ENCODE assay signal across 28 mouse cellular contexts in the genomic region with DNA sequence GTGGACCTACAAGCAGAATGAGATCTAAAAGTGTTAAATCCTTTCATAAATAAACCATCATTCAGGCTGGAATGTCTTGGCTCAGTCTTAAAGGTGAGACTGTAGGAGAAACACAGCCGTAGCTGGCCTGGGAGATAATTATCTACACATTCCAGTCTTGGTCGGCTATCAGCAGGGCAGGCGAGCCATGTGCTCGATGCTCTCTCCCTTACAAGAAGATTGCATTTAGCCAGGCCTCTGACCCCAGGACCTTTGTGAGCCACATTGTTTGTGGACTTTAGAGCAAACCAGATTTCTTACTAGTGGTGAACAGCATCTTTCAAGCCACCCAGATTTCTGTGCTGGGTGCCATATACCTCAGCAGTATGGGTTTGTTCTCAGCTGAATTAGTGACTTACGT.
DNase-seq lines count a peak whose midpoint lies in the region; ATAC-seq and TF ChIP-seq lines count a peak whose summit lies in the region.
"Had no signal": no experiment of that assay in that cellular context is flagged by ENCODE, and none has a peak within 500 bp of the region (broad histone marks: within the 10 kb centered on the region; RNA-seq: fewer than 3 reads in every experiment).

No protein-coding gene starts in this region.

- 63% methylated on average over 5 of the region's 5 CpGs for WGBS in hindbrain, embryonic 10.5 days
- 69% methylated on average over 5 of the region's 5 CpGs for WGBS in hindbrain, embryonic 16.5 days
- WGBS in embryonic facial prominence, embryonic 11.5 days: 28% methylated on average over 5 of the region's 5 CpGs

- no peaks in the 10 kb centered on the region for H3K27me3 ChIP-seq in hindbrain, embryonic 10.5 days (ENCODE audit: insufficient read depth, poor library complexity, severe bottlenecking)
- H3K27me3 ChIP-seq in hindbrain, embryonic 16.5 days (replicated peaks; ENCODE audit: control insufficient read depth, insufficient read depth, low read length): no peaks in the 10 kb centered on the region
- H3K27me3 ChIP-seq in embryonic facial prominence, embryonic 11.5 days (ENCODE audit: control insufficient read depth, insufficient read depth, low read length): no peaks in the 10 kb centered on the region
- H3K27me3 ChIP-seq: embryonic facial prominence, embryonic 12.5 days; embryonic facial prominence, embryonic 15.5 days; forebrain, embryonic 12.5 days; forebrain, embryonic 15.5 days; heart, embryonic 12.5 days; heart, embryonic 15.5 days; hindbrain, embryonic 12.5 days; hindbrain, embryonic 15.5 days; intestine, embryonic 15.5 days had no signal

- ATAC-seq in hindbrain, embryonic 16.5 days: no peak
- no peak for ATAC-seq in embryonic facial prominence, embryonic 11.5 days (replicated peaks; ENCODE audit: insufficient number of reproducible peaks, low FRiP score, low TSS enrichment, low read depth)
- ATAC-seq: activated CD4-positive, CD25-positive, alpha-beta regulatory T cell, adult 4 months; forebrain, embryonic 15.5 days; intestine, embryonic 15.5 days had no signal

- 0 out of 2 replicates have a peak, but pooled peaks cover 7% of the 10 kb centered on the region for H3K36me3 ChIP-seq in hindbrain, embryonic 10.5 days
- H3K36me3 ChIP-seq in hindbrain, embryonic 16.5 days (ENCODE audit: control insufficient read depth, insufficient read depth, low read length): 0 out of 2 replicates have a peak, but pooled peaks cover 2% of the 10 kb centered on the region
- no peaks in the 10 kb centered on the region for H3K36me3 ChIP-seq in embryonic facial prominence, embryonic 11.5 days (replicated peaks; ENCODE audit: control insufficient read depth, insufficient read depth, low read depth, low read length)
- H3K36me3 ChIP-seq: embryonic facial prominence, embryonic 12.5 days; embryonic facial prominence, embryonic 15.5 days; forebrain, embryonic 12.5 days; forebrain, embryonic 15.5 days; heart, embryonic 12.5 days; heart, embryonic 15.5 days; hindbrain, embryonic 12.5 days; hindbrain, embryonic 15.5 days; intestine, embryonic 15.5 days had no signal

- no peak for TF ChIP-seq POLR2A in brain, embryonic 14.5 days (IDR thresholded peaks at IDR 0.05; ENCODE audit: borderline replicate concordance, extremely low read depth, insufficient read depth, insufficient read length, poor library complexity, severe bottlenecking)

- intact Hi-C loops in heart, postnatal 25 days (cut with DNase I): no loop called here

- no peak overlapping the region for H3K4me3 ChIP-seq in hindbrain, embryonic 10.5 days
- no peak overlapping the region for H3K4me3 ChIP-seq in hindbrain, embryonic 16.5 days (ENCODE audit: low read length)
- no peak overlapping the region for H3K4me3 ChIP-seq in embryonic facial prominence, embryonic 11.5 days (ENCODE audit: low read depth, low read length)
- H3K4me3 ChIP-seq: embryonic facial prominence, embryonic 12.5 days; embryonic facial prominence, embryonic 15.5 days; forebrain, embryonic 12.5 days; forebrain, embryonic 15.5 days; heart, embryonic 12.5 days; heart, embryonic 15.5 days; hindbrain, embryonic 12.5 days; hindbrain, embryonic 15.5 days; intestine, embryonic 15.5 days had no signal

- no peak overlapping the region for H3K4me2 ChIP-seq in hindbrain, embryonic 16.5 days (ENCODE audit: low read length)
- H3K4me2 ChIP-seq in embryonic facial prominence, embryonic 11.5 days (ENCODE audit: low read depth, low read length): no peak overlapping the region
- H3K4me2 ChIP-seq: embryonic facial prominence, embryonic 12.5 days; embryonic facial prominence, embryonic 15.5 days; forebrain, embryonic 12.5 days; forebrain, embryonic 15.5 days; heart, embryonic 12.5 days; heart, embryonic 15.5 days; hindbrain, embryonic 12.5 days; hindbrain, embryonic 15.5 days; intestine, embryonic 15.5 days had no signal

- H3K9me3 ChIP-seq in hindbrain, embryonic 10.5 days: peaks cover 6% of the 10 kb centered on the region; the same call in 1 of the 2 replicates
- no peaks in the 10 kb centered on the region for H3K9me3 ChIP-seq in hindbrain, embryonic 16.5 days (ENCODE audit: control insufficient read depth, low read length)
- H3K9me3 ChIP-seq in embryonic facial prominence, embryonic 11.5 days (replicated peaks; ENCODE audit: control insufficient read depth, low read length): no peaks in the 10 kb centered on the region
- H3K9me3 ChIP-seq: embryonic facial prominence, embryonic 15.5 days; forebrain, embryonic 12.5 days; forebrain, embryonic 15.5 days; heart, embryonic 12.5 days; heart, embryonic 15.5 days; hindbrain, embryonic 12.5 days; hindbrain, embryonic 15.5 days; intestine, embryonic 15.5 days had no signal

- H3K9ac ChIP-seq in hindbrain, embryonic 16.5 days (ENCODE audit: low read depth, low read length): no peak overlapping the region
- no peak overlapping the region for H3K9ac ChIP-seq in embryonic facial prominence, embryonic 11.5 days (replicated peaks; ENCODE audit: low read length)
- H3K9ac ChIP-seq: embryonic facial prominence, embryonic 12.5 days; embryonic facial prominence, embryonic 15.5 days; forebrain, embryonic 12.5 days; forebrain, embryonic 15.5 days; heart, embryonic 12.5 days; heart, embryonic 15.5 days; hindbrain, embryonic 12.5 days; hindbrain, embryonic 15.5 days; intestine, embryonic 15.5 days had no signal

- no peak for TF ChIP-seq CTCF in brain, embryonic 14.5 days (IDR thresholded peaks at IDR 0.05; ENCODE audit: borderline replicate concordance, extremely low read depth, insufficient read depth, insufficient read length)

- H3K27ac ChIP-seq in hindbrain, embryonic 10.5 days: no peak overlapping the region
- H3K27ac ChIP-seq in hindbrain, embryonic 16.5 days (ENCODE audit: low read depth, low read length): no peak overlapping the region
- H3K27ac ChIP-seq in embryonic facial prominence, embryonic 11.5 days (replicated peaks; ENCODE audit: low read depth, low read length): no peak overlapping the region
- H3K27ac ChIP-seq: embryonic facial prominence, embryonic 12.5 days; embryonic facial prominence, embryonic 15.5 days; forebrain, embryonic 12.5 days; forebrain, embryonic 15.5 days; heart, embryonic 15.5 days; hindbrain, embryonic 12.5 days; hindbrain, embryonic 15.5 days; intestine, embryonic 15.5 days had no signal

- H3K4me1 ChIP-seq in hindbrain, embryonic 10.5 days (replicated peaks): no peaks in the 10 kb centered on the region
- H3K4me1 ChIP-seq in hindbrain, embryonic 16.5 days (ENCODE audit: control insufficient read depth, insufficient read depth, low read depth, low read length): no peaks in the 10 kb centered on the region
- no peaks in the 10 kb centered on the region for H3K4me1 ChIP-seq in embryonic facial prominence, embryonic 11.5 days (ENCODE audit: control insufficient read depth, insufficient read depth, low read length)
- H3K4me1 ChIP-seq: embryonic facial prominence, embryonic 12.5 days; embryonic facial prominence, embryonic 15.5 days; forebrain, embryonic 12.5 days; forebrain, embryonic 15.5 days; hindbrain, embryonic 12.5 days; hindbrain, embryonic 15.5 days; intestine, embryonic 15.5 days had no signal

- peak; percentile 13 for DNase-seq in hindbrain, embryonic 10.5 days (ENCODE audit: low spot score)
- DNase-seq in brain, embryonic 14.5 days (ENCODE audit: low read depth): peak; percentile 3
- DNase-seq in embryo, embryonic 11 days: peak; percentile 23
- DNase-seq in embryonic facial prominence, embryonic 11.5 days (ENCODE audit: low spot score): peak; percentile 23
- no peak for DNase-seq in layer of hippocampus, adult 9-10 months (ENCODE audit: low spot score)
- no peak for DNase-seq in right cerebral cortex, postnatal 4 days
- DNase-seq in heart, postnatal 25 days (ENCODE audit: low spot score): no peak
- DNase-seq: adrenal gland, adult 8-10 months; adrenal gland, postnatal 36 days; cerebellum, adult 11 months; cerebellum, adult 2 months; cerebellum, adult 9-11 months; cerebellum, postnatal 25 days; gastrocnemius, postnatal 25 days; heart, adult 18-20 months; heart, postnatal 10 days; heart, postnatal 4 days had no signal

Comparison
In these comparisons a context has a peak if more than half of its experiments do, and no peak if none do; other contexts are left out.
1. DNase-seq: peak in hindbrain, embryonic 10.5 days (single experiment), brain, embryonic 14.5 days (single experiment), embryo, embryonic 11 days (single experiment) and embryonic facial prominence, embryonic 11.5 days (single experiment); none in layer of hippocampus, adult 9-10 months (single experiment), right cerebral cortex, postnatal 4 days (single experiment) and heart, postnatal 25 days (single experiment).